Mouse (Mus musculus) splenic B cell, adult 2 months (primary cell): ENCODE measurements around the gene Amotl1.

Source experiments
- DNase-seq: peaks from one replicate; pipeline ENCODE4 v3.0.0-alpha.2; 2011; ENCODE audit warnings: low read depth, low spot score
- H3K27me3 ChIP-seq: 2 replicates; pipeline ENCODE4 v1.6.1; 2012; ENCODE audit warnings: mild to moderate bottlenecking, low read length, moderate library complexity, mixed read lengths; ENCODE audit not compliant: control insufficient read depth, poor library complexity, insufficient read depth, severe bottlenecking
- H3K36me3 ChIP-seq: 2 replicates; pipeline ENCODE4 v1.6.1; 2012; ENCODE audit warnings: mild to moderate bottlenecking, low read length, moderate library complexity, mixed read lengths; ENCODE audit not compliant: control insufficient read depth, poor library complexity, insufficient read depth, severe bottlenecking

Gene Amotl1

DNA sequence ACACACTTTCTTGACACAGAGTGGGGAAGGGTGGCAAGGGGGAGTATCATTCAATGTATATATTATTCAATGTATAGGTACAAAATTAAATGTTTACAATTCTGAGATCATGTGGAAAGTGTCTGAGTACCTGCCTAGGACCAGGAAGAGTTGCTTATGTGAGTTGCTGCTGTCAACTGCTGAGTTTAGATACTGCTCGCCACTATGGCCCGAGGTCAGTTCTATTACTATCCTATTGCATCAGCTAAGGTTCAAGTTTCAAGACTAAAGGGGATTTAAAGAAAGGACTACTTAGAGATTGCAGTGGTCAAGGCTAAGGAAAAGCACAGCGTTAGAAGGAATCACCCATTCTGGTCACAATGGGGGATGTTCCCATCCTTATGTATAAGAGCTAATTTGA lies 18.9 kb downstream of the Amotl1 start:
- Histone ChIP-seq H3K27me3 (no peaks in the 10 kb centered on the region), H3K36me3 (no peaks in the 10 kb centered on the region)
- DNase-seq: no peak

- Histone ChIP-seq H3K36me3 (no peaks in the 10 kb centered on the region), H3K27me3 (no peaks in the 10 kb centered on the region)
- DNase-seq: no peak
These were observed 19.8 kb downstream of the Amotl1 start for GRCm38 (mm10) chr9:14625024-14625423.

GRCm38 (mm10) chr9:14623928-14624327 lies 20.9 kb downstream of the Amotl1 start:
- DNase-seq: no peak
- Histone ChIP-seq H3K36me3 (no peaks in the 10 kb centered on the region), H3K27me3 (no peaks in the 10 kb centered on the region)

DNA sequence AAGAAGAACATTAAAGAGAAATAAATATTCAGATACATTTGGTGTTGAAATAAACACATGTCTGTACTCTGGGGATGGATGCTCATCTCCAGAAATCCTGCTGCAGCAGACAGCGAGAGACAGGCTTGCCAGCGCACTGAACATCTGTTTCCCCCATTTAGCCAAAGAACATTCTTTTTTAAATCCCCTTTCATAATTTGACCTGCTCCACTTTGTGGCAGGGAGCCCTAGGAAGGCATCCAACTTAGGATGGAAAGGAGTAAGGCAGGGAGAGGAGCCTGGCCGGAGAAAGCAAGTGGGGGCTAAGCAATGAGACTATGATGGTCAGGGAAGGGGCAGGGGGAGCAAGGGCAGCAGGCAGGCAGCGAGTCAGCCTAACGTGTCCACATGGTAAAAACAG lies 21.6 kb downstream of the Amotl1 start:
- DNase-seq: no peak
- Histone ChIP-seq H3K27me3 (no peaks in the 10 kb centered on the region), H3K36me3 (no peaks in the 10 kb centered on the region)

DNA sequence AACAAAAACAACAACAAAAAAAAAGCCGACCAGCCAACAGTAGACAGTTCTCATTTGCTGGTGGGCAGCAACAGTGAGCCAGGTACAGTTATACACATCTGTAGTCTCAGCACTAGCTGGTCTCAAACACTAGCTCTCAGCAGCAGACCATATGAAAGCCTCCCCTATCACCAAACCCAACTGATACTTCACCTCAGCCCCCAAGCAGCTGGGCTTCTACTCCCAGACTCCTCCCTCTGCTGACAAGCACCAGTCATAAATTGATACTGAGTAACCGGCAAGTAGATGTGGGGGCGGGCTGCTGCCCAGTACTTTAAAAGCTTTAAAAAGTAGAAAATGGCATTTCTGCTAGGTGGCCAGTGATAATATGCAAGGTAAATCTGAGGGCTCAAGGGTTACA lies 22.0 kb downstream of the Amotl1 start:
- no peak for DNase-seq
- Histone ChIP-seq H3K27me3 (no peaks in the 10 kb centered on the region), H3K36me3 (no peaks in the 10 kb centered on the region)

DNA sequence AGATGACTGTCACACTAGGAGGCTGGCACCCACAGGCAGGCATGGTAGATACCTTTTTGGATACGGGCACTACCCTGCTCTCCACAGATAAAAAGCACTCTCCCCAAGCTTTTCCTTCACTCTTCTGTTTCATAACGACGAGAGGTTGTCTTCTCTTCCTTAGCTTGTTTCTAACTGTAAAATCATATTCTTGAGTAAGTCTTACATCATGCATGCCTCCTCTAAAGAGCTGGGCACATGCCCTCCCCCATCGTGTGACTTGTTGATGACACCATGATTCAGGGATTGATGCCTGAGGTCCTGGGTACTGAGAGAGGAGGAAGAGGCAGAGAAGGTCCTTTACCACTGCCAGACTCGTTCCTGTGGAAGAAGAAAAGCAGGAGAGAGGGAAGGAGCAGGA lies 24.7 kb downstream of the Amotl1 start:
- DNase-seq: no peak
- H3K36me3 ChIP-seq: no peaks in the 10 kb centered on the region
- no peaks in the 10 kb centered on the region for H3K27me3 ChIP-seq

GRCm38 (mm10) chr9:14614931-14615880 lies 29.6 kb downstream of the Amotl1 start:
- DNase-seq: no peak
- H3K27me3 ChIP-seq: no peaks in the 10 kb centered on the region
- H3K36me3 ChIP-seq: no peaks in the 10 kb centered on the region

DNA sequence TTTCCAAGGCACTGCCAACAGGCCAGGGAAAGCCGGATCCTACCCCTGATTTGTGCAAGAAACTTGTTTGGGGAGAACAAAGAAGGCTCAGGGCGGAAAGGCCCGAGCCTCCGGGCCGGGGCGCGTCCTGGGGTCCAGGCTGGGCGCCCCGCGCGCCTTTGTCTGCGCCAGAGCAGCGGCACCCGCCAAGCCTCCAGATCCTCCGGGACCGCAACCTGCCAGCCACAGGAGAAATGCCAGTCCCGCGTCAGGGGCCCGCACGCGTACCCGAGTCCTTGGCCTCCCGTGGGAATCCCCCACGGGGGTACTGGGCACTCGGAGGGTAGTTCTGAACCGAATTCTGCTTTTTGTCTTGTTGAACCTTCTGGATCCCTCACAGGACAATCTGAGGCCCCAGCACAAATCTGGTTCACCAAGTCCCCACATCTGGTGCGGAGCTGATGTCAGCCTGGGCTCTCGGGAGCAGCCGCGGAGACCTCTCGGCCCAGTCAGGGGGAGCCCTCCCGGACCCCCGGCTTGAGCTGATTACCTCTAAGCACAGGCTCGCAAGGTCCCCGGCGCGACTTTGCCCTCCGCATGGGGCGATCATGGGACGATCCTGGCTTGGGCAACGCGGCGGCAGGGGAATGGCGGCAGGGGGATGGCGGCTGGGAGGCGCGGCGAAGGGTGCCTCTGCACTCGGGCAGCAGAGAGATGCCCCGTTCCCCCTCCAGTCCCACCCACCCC lies 30.5 kb downstream of the Amotl1 start:
- Histone ChIP-seq H3K36me3 (no peaks in the 10 kb centered on the region), H3K27me3 (no peaks in the 10 kb centered on the region)
- no peak for DNase-seq

DNA sequence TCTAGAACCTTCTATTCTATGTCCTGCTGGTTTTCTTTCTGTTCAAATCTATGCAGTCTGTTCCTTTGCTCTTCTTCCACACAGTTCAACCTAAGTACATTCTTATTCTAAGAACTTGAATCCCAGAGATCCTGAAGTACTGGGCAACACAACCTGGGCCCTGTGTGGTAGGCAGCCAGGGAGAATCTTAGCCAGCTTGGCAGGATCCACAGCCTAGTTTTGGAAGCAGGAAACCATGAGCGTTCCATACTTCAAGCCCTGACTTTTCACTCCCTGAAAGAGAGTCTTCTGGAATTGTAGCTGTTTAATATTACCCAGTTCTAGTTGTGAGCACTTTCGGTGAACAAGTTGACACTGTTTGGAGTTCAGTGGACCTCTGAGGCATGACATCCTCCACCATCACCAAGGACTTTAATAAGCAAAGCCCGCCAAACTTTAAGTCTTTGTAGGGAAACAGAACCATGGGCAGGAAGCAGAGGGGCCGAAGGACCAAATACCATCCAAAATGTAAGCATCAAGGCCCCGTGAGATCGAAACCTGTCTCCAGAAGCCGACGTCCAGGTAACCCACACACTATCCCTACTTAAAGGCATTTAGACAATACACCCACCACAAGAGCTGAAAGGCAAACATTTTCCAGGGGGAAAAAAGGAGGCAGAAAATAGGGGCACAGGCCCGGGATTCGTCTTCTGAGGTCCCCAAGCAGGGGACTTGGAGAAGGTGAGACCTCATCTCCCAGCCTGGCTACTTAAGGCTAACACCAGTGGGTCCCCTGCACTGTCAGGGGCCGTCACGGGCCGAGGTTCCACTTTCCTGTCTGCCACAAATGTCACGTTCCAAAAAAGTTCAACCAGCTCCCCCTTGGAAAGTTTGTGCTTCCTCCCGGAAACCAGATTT lies 31.3 kb downstream of the Amotl1 start:
- no peaks in the 10 kb centered on the region for H3K27me3 ChIP-seq
- DNase-seq: no peak

GRCm38 (mm10) chr9:14612588-14612987 lies 32.3 kb downstream of the Amotl1 start:
- H3K36me3 ChIP-seq: no peaks in the 10 kb centered on the region
- no peaks in the 10 kb centered on the region for H3K27me3 ChIP-seq
- DNase-seq: no peak

More for the DNA sequence above, 31.3 kb downstream of the Amotl1 start:
- H3K36me3 ChIP-seq: no peaks in the 10 kb centered on the region

GRCm38 (mm10) chr9:14608521-14608920 lies 36.3 kb downstream of the Amotl1 start:
- no peak for DNase-seq
- Histone ChIP-seq H3K36me3 (no peaks in the 10 kb centered on the region), H3K27me3 (no peaks in the 10 kb centered on the region)

GRCm38 (mm10) chr9:14607464-14607863 lies 37.4 kb downstream of the Amotl1 start:
- Histone ChIP-seq H3K27me3 (no peaks in the 10 kb centered on the region), H3K36me3 (no peaks in the 10 kb centered on the region)
- no peak for DNase-seq

DNA sequence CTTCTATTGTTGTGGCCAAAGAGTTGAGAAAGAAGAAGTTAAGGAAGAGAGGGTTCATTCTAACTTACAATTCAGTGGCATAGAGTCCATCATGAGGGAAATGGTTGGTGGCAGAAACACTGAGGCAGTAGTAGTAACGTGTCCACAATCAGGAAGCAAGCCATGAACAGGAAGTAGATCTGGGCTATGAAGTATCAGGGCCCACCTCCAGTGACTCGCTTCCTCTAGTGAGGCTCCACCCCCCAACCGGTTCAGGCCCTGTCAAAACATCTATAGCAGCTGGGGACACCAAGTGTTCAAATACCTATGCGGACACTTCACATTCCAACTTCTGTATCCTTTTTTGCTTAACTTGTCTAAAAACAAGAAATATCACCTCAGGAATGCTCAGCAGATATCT lies 38.9 kb downstream of the Amotl1 start:
- no peak for DNase-seq
- Histone ChIP-seq H3K27me3 (no peaks in the 10 kb centered on the region), H3K36me3 (no peaks in the 10 kb centered on the region)

- no peaks in the 10 kb centered on the region for H3K36me3 ChIP-seq
- DNase-seq: no peak
- no peaks in the 10 kb centered on the region for H3K27me3 ChIP-seq
These were observed 40.5 kb downstream of the Amotl1 start for GRCm38 (mm10) chr9:14604363-14604762.
